Mouse (Mus musculus): ENCODE data around the gene Fxyd1. TPM values are rescaled to one million over a fixed set of nuclear protein-coding genes. Genes with fewer than 3 reads are reported as not detected.

The Fxyd1 gene
- total RNA-seq, 2 experiments from 2014 or later: 141 to 173 TPM

DNA sequence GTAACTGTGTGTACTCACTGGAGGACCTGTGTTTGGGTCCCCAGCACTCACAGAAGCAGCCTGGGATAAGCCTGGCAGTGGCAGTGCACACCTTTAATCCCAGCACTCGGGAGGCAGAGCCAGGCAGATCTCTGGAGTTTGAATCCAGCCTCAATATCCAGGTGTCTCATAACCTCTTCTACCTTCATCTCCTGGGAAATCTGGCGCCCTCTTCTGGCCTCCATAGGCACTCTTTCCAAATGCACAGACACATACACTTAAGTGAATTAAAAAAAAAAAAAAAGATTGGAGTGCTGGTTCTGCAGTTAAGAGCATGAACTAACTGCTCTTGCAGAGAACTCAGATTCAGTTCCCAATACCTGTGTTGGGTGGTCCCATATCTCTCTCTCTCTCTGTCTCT is 26.3 kb downstream of the Fxyd1 start:
- DNase-seq (ENCODE audit: low spot score in 2 of 2): no peak

DNA sequence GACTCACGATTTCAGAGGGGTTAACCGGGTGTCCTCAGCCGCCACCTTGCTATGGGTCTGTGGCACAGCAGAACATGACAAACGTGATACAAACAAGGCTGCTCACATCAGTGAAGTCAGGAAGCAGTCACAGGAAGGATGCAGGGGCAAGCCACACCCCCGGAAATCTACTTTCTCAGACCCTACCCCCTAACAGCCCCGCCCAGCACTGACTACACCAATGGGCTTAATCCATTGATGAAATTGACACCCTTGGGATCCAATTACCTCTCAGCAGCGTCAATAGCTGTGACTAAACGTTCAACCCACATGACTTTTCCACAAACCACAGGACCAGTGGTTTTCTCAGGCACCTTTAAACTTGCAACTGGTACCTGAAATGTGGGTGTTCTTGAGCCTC is 28.4 kb downstream of the Fxyd1 start:
- no peak for DNase-seq (ENCODE audit: low spot score in 2 of 2)

GRCm38 (mm10) chr7:31017104-31017901 is 39.7 kb downstream of the Fxyd1 start:
- DNase-seq (ENCODE audit: low spot score in 2 of 2): no peak

DNA sequence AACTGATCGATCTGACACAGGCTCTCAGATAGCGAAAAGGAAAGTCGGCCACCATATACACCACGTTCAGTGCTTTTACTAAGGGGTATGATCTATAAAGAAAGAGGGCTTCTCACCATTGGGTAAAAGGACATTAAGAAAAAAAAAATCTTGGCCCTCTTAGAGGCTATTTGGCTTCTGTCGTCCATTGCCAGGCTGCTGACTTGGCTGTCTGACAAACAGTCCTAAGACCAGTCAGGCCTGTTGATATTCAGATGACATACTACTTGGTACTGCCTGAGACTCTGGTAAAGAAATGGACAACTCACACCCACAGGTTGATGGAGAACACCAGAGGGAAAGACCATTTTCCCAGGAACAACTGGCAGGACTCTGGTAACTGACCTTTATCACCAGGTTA is 44.0 kb downstream of the Fxyd1 start:
- DNase-seq (ENCODE audit: low spot score in 2 of 2): no peak

DNA sequence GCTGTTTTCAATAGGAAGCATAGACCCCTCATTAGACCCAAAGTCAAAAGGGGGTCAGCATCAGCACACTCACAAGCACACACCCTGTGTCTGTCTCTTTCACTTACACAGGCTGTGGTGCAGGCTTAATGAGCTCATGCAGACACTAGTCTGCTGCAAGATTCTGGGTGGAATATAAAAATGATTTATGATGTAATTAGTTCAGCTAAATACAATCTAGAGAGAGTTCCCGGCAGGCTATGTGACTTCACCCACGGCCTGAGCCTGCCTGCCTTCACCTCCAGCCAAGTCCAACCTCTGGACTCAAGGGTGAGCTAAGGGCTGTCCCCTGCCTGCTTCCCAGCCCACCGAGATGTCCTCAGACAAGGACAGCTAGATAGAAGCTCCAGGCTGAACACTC is 48.1 kb downstream of the Fxyd1 start:
- no peak for DNase-seq (ENCODE audit: low spot score in 2 of 2)

- DNase-seq (ENCODE audit: low spot score in 2 of 2): no peak
Measured at GRCm38 (mm10) chr7:31008175-31008574, 48.8 kb downstream of the Fxyd1 start.

GRCm38 (mm10) chr7:31007775-31008174 is 49.2 kb downstream of the Fxyd1 start:
- no peak for DNase-seq (ENCODE audit: low spot score in 2 of 2)

DNA sequence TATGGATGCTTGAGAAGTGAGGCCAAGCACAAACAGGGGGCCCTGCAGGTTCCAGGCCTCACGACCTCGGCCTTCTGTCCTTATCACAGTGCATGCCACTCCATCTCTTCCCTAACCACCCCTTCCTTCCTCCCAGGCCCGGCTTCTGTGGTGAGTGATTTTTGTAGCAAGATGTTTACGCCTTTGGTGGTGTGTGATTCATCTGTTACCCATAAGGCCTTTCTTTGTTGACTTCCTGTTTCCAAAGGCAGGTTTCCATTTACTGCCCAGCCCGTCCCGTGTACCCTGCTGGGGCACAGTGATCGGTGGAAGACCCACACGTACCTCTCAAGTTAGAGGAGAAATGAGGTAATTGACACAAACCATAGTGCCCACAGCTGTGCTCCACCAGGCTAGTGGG is 54.3 kb downstream of the Fxyd1 start:
- no peak for DNase-seq (ENCODE audit: low spot score in 2 of 2)

Small RNAs within 50 kb of the gene (microRNA-seq; reads per million reads assigned to microRNA genes)
- not detected for gene Mir7050

Other genes starting within 250 kb of the Fxyd1 start
- gene Ffar2, start 233.4 kb downstream of the Fxyd1 start, total RNA-seq (2021): 1 to 10 TPM; 2.7 to 2.9 TPM
- 1 to 10 TPM in 1 of 2 experiments, under 1 TPM in 1; 0.37 to 1.6 TPM for gene Ffar3, start 201.0 kb downstream of the Fxyd1 start, total RNA-seq (2021)
- gene Ffar1, start 195.6 kb downstream of the Fxyd1 start, total RNA-seq (2021): under 1 TPM in 1 of 2 experiments, not detected in 1; 0.59 TPM
- gene Cd22, start 176.9 kb downstream of the Fxyd1 start, total RNA-seq (2021): under 1 TPM; 0.73 to 0.90 TPM
- 1 to 10 TPM in 1 of 2 experiments, under 1 TPM in 1; 0.45 to 1.4 TPM for gene Mag, start 142.3 kb downstream of the Fxyd1 start, total RNA-seq (2021)
- 10 to 100 TPM in 1 of 2 experiments, under 1 TPM in 1; 0.84 to 12.5 TPM for gene Hamp2, start 132.5 kb downstream of the Fxyd1 start, total RNA-seq (2021)
- 10 to 100 TPM in 1 of 2 experiments, 1 to 10 TPM in 1; 2.3 to 36.9 TPM for gene Hamp, start 113.2 kb downstream of the Fxyd1 start, total RNA-seq (2021)
- gene Usf2, start 100.4 kb downstream of the Fxyd1 start, total RNA-seq (2021): 100 to 1,000 TPM; 113 to 125 TPM
- 10 to 100 TPM; 15.2 to 17.6 TPM for gene Lsr, start 83.7 kb downstream of the Fxyd1 start, total RNA-seq (2021)
- gene Fam187b, start 83.4 kb downstream of the Fxyd1 start, total RNA-seq (2021): under 1 TPM; 0.68 to 0.98 TPM
- 10 to 100 TPM; 30.0 to 31.2 TPM for gene Fxyd5, start 14.7 kb downstream of the Fxyd1 start, total RNA-seq (2021)
- 10 to 100 TPM in 1 of 2 experiments, 1 to 10 TPM in 1; 8.9 to 13.3 TPM for gene Fxyd7, start 5.7 kb downstream of the Fxyd1 start, total RNA-seq (2021)
- gene Lgi4, start 2.1 kb upstream of the Fxyd1 start, total RNA-seq (2021): 1 to 10 TPM; 6.8 to 6.9 TPM
- gene Fxyd3, start 19.5 kb upstream of the Fxyd1 start, total RNA-seq (2021): 1 to 10 TPM; 2.0 to 5.9 TPM
- gene Hpn, start 58.1 kb upstream of the Fxyd1 start, total RNA-seq (2021): 10 to 100 TPM; 18.2 to 25.4 TPM
- 10 to 100 TPM; 10.8 to 10.9 TPM for gene Scn1b, start 69.8 kb upstream of the Fxyd1 start, total RNA-seq (2021)
- 10 to 100 TPM; 55.4 to 58.7 TPM for gene Gramd1a, start 98.7 kb upstream of the Fxyd1 start, total RNA-seq (2021)
- not detected for gene Scgb2b2, start 233.3 kb upstream of the Fxyd1 start, total RNA-seq (2021)
- gene Scgb1b2, start 234.6 kb upstream of the Fxyd1 start, total RNA-seq (2021): not detected